Mouse (Mus musculus) spleen, adult 2 months (tissue): ENCODE data around the gene Gm10134.

Experiments
- CTCF ChIP-seq: fragments of 200-500 bp; IDR thresholded peaks from 2 replicates; pipeline ENCODE4 v1.5.1; 2011; ENCODE audit warnings: mild to moderate bottlenecking, inconsistent platforms; ENCODE audit not compliant: insufficient read depth, insufficient read length, insufficient replicate concordance; ENCODE audit errors: extremely low read depth
- POLR2A ChIP-seq: fragments of 200-500 bp; IDR thresholded peaks from 2 replicates; pipeline ENCODE4 v1.6.1; 2011; ENCODE audit warnings: low read depth, low read length, inconsistent platforms

- TF ChIP-seq POLR2A (no peak), CTCF (no peak)
Measured at GRCm38 (mm10) chr2:28537634-28537920, 31.7 kb downstream of the Gm10134 start.
